In the genomic region with DNA sequence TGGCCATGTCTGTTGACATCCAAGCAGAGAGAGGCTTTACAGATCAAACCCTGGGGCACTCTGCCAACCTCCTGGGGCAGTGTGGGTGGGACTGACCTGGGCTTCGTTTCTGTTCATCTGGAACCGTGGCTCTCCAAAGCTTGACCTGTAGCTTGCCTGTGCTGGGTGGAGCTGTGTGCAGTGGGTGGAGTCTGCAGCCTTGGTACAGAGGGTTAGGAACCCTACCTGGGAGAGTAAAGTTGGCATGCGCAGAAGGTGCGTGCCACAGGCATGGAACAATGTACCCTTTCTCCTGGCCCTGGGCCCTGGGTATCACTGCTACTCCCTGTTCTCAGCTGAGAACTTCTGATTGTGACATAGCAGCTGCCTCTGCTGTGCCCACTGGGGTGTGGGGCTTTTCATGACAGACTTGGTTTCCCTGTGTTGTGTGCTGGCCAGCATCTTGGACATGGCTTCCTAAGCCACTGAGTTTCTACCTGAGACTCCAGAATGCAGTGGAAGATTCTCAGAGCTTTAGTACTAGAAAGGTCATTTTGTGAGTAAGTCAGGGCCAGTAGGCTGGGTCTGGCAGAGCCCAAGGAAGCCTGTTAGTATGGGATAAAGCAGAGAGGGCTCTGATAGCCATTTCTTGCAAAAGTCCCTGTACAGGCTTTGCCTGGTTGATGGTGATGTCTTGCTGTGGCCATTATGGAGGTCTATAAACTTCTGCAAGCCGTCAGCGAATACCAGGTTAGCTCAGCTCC, we compare ENCODE assay signal across 9 mouse cellular contexts. TPM values are rescaled to one million over a fixed set of nuclear protein-coding genes. Genes with fewer than 3 reads are reported as not detected.
DNase-seq lines count a peak whose midpoint lies in the region; ATAC-seq lines count a peak whose summit lies in the region.
"Had no signal": no experiment of that assay in that cellular context is flagged by ENCODE, and none has a peak within 500 bp of the region (broad histone marks: within the 10 kb centered on the region; RNA-seq: fewer than 3 reads in every experiment).

No protein-coding gene starts in this region.

- H3K27ac ChIP-seq in intestine, embryonic 16.5 days (ENCODE audit: low read length): no peak overlapping the region
- no peak overlapping the region for H3K27ac ChIP-seq in intestine, embryonic 15.5 days

- no peak overlapping the region for H3K4me3 ChIP-seq in intestine, embryonic 16.5 days (ENCODE audit: low read length)
- no peak overlapping the region for H3K4me3 ChIP-seq in intestine, embryonic 15.5 days (replicated peaks)

- H3K9me3 ChIP-seq in intestine, embryonic 16.5 days (ENCODE audit: control insufficient read depth, low read length): no peaks in the 10 kb centered on the region
- no peaks in the 10 kb centered on the region for H3K9me3 ChIP-seq in intestine, embryonic 15.5 days

- peaks cover 78% of the 10 kb centered on the region for H3K4me1 ChIP-seq in intestine, embryonic 16.5 days (ENCODE audit: control insufficient read depth, insufficient read depth, low read length)
- peaks cover 78% of the 10 kb centered on the region for H3K4me1 ChIP-seq in intestine, embryonic 15.5 days (replicated peaks)

- WGBS in intestine, embryonic 16.5 days: 66% methylated on average over 6 of the region's 6 CpGs
- WGBS in intestine, embryonic 15.5 days: 68% methylated on average over 6 of the region's 6 CpGs

- peak; percentile 73 to 81 for DNase-seq in adrenal gland, postnatal 36 days
- peak; percentile 34 to 52 for DNase-seq in heart, postnatal 14 days
- DNase-seq in lung, postnatal 25 days (ENCODE audit: low spot score): peak; percentile 77
- no peak for DNase-seq in gastrocnemius, postnatal 36 days
- DNase-seq in left cerebral cortex, adult 8-10 months (ENCODE audit: low spot score in 2 of 2): no peak
- DNase-seq in gastrocnemius, postnatal 25 days: no peak

- H3K27me3 ChIP-seq in intestine, embryonic 16.5 days (replicated peaks; ENCODE audit: control insufficient read depth, insufficient read depth, low read length): no peaks in the 10 kb centered on the region
- H3K27me3 ChIP-seq in intestine, embryonic 15.5 days (replicated peaks): no peaks in the 10 kb centered on the region

- intact Hi-C loops in heart, postnatal 14 days (cut with DNase I): no loop called here
- intact Hi-C loops in gastrocnemius, postnatal 36 days (cut with DNase I): no loop called here

- no peak overlapping the region for H3K9ac ChIP-seq in intestine, embryonic 16.5 days (ENCODE audit: low read depth, low read length)
- H3K9ac ChIP-seq in intestine, embryonic 15.5 days: no peak overlapping the region

- no peaks in the 10 kb centered on the region for H3K36me3 ChIP-seq in intestine, embryonic 16.5 days (ENCODE audit: control insufficient read depth, insufficient read depth, low read length)
- H3K36me3 ChIP-seq in intestine, embryonic 15.5 days: no peaks in the 10 kb centered on the region
- H3K36me3 ChIP-seq: G1E had no signal

- 0 out of 2 replicates have a peak, but pooled peaks have one; percentile 19 for ATAC-seq in intestine, embryonic 16.5 days
- ATAC-seq in intestine, embryonic 15.5 days: no peak; the same call in 1 of the 2 replicates

- H3K4me2 ChIP-seq in intestine, embryonic 16.5 days (ENCODE audit: low read depth, low read length): no peak overlapping the region
- no peak overlapping the region for H3K4me2 ChIP-seq in intestine, embryonic 15.5 days (replicated peaks)

RNA-seq across cellular contexts. Expression of a gene that starts 30.5 kb away (rescaled TPM):
- polyA plus RNA-seq in intestine, embryonic 16.5 days (2015; fragmentation: Nextera tagmentation; extraction: Ambion mirVana): 21.2 and 22.3 TPM in 2 replicates
- polyA plus RNA-seq in intestine, embryonic 15.5 days (2015; fragmentation: Nextera tagmentation; extraction: Ambion mirVana): 26.3 and 28.0 TPM in 2 replicates
- total RNA-seq in adrenal gland, postnatal 36 days (2021): 100 to 1,000 TPM in 1 of 2 experiments, 10 to 100 TPM in 1; 98.2 to 143 TPM
- total RNA-seq in heart, postnatal 14 days (2021): 10 to 100 TPM; 53.9 to 59.4 TPM
- total RNA-seq in gastrocnemius, postnatal 36 days (2021): 10 to 100 TPM; 24.3 to 27.2 TPM
- total RNA-seq in left cerebral cortex, adult 8-10 months (2022): 10 to 100 TPM; 90.1 to 94.2 (median 92.3) TPM
- total RNA-seq in gastrocnemius, postnatal 25 days (2021): 10 to 100 TPM; 26.4 to 29.8 TPM

Comparison
In these comparisons a context has a peak if more than half of its experiments do, and no peak if none do; other contexts are left out.
1. DNase-seq: peak in adrenal gland, postnatal 36 days (2 of 2), heart, postnatal 14 days (2 of 2) and lung, postnatal 25 days (single experiment); none in gastrocnemius, postnatal 36 days (0 of 2), left cerebral cortex, adult 8-10 months (0 of 2) and gastrocnemius, postnatal 25 days (single experiment).